Mouse (Mus musculus) mammary gland, adult 2 months (tissue): ENCODE results near the gene Gm21586. TPM values are rescaled to one million over a fixed set of nuclear protein-coding genes. Genes with fewer than 3 reads are reported as not detected.

Experiments
- polyA plus RNA-seq: library from polyadenylated mRNA; depleted of rRNA; stranded (reverse); fragments of >200 nt; gene quantifications from 2 replicates; pipeline ENCODE4 v1.2.3, GENCODE M21; 2012; ENCODE audit warnings: low replicate concordance; rRNA removed

Gm21586 gene
- polyA plus RNA-seq, result not detected in 2 replicates

DNA sequence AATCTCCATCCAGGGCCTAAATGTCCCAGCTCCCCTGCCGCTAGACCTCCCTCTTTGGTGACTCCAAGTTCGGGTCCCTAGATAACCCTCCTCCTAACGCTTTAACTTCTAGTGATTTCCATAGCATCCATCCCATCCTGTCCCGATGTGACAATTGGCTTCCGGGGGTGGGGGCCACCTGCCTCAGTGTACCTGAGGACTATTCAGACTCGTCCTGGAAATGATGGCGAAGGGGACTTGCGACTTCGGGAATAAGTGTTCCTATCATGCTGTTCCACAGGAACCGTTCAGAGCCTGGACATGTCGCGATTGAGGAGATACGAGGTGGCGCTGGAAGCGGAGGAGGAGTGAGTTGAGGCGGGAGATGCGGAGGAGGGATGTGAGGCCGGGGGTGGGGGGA is at the start of gene Gm21586:
Gm21586 (plus strand) TSS at position 301 of the 400 bp plus-strand sequence.

GRCm38 (mm10) chr4:42466452-42466851 is 27.3 kb downstream of the Gm21586 start, which contains the start of gene Gm2163:
Gene Gm2163, plus strand, starts transcription at chr4:42466752.

Other genes starting within 250 kb of the Gm21586 start
- gene Gm10600, start 198.7 kb upstream of the Gm21586 start, polyA plus RNA-seq, result not detected in 2 replicates
- 2.5 TPM in 1 of 2 replicates, not detected in the other for gene Ccl21b, start 183.6 kb upstream of the Gm21586 start, polyA plus RNA-seq
- not detected in 2 replicates for gene Gm21953, start 145.1 kb upstream of the Gm21586 start, polyA plus RNA-seq
- not detected in 2 replicates for gene Fam205a3, start 121.0 kb upstream of the Gm21586 start, polyA plus RNA-seq
- gene Gm2163, start 27.4 kb downstream of the Gm21586 start, polyA plus RNA-seq, result 0.06 and 0.14 TPM in 2 replicates
- not detected in 2 replicates for gene Fam205a2, start 88.8 kb downstream of the Gm21586 start, polyA plus RNA-seq
- 2.5 TPM in 1 of 2 replicates, not detected in the other for gene Gm10591, start 172.8 kb downstream of the Gm21586 start, polyA plus RNA-seq
- 31.8 and 49.0 TPM in 2 replicates for gene Gm2564, start 190.3 kb downstream of the Gm21586 start, polyA plus RNA-seq
- not detected in 2 replicates for gene Ccl27b, start 215.9 kb downstream of the Gm21586 start, polyA plus RNA-seq
- 0.37 and 0.47 TPM in 2 replicates for gene Il11ra2, start 222.5 kb downstream of the Gm21586 start, polyA plus RNA-seq